Mouse (Mus musculus): ENCODE data around the gene Dio3.

The Dio3 gene

DNA sequence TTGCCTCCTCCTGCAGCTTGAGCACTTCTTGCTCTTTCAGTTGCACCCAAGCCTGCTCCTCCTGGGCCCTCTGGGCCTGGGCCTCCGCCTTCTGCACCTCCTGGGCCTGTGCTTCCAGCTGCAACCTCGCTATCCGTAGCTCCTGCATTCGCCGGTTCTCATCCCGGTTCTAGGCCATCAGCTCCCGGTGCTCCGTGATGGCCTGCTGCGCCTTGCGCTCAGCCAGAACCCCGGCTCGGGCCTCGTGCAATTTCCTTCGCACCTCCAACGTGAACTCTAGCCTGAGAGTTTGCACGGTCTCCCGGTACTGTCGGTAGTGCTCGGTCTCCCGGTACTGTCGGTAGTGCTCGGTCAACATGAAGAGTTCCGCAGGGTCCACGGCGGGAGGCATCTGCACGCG, 40.8 kb downstream of the Dio3 start:
- in situ Hi-C loops (cut with MboI, MseI), result no loop called here
